Mouse (Mus musculus): Measurements from ENCODE around the gene Dhdds.
A peak's percentile ranks its signal among the peaks of the same experiment; 100 is the strongest.

Dhdds gene

DNA sequence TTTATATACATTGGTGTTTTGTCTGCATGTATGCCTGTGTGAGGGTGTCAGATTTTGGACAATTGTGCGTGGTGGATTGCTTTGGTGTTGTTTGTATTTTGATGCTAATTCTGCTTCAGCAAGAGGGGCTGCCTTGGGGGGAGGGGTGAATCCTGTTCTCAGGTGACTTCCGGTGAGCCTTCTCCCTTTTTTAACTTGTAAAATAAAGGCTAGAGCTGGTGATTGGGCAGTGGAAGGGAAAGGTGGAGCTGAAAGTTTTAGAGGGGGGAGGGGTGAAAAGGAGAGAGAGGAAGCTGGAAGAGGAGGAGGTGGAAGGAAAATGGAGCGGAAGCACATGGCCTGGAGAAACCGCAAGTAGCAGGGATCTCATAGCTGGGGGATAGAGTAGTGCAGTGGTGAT, 44.4 kb downstream of the Dhdds start:
- DNase-seq (ENCODE audit: low spot score in 2 of 2): no peak

DNA sequence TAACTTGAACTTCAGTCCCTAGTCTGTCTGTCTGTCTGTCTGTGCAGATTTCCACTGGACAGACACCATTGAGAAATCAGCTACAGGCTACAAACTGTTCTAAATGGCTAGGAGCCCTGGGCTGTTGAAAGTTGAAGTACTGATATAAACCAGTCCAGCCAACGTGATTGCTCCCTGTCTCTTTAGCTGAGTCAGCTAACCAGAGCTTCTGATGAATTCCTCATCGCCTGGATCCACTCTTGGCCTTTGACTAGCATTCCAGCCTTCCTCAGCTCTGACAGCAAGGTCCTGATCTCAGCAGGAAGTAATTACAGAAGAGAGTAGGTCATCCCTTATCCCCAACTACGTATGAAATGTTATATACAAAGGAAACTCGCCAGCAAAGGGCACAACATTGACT, 54.0 kb downstream of the Dhdds start:
- DNase-seq (ENCODE audit: low spot score in 2 of 2): no peak

DNA sequence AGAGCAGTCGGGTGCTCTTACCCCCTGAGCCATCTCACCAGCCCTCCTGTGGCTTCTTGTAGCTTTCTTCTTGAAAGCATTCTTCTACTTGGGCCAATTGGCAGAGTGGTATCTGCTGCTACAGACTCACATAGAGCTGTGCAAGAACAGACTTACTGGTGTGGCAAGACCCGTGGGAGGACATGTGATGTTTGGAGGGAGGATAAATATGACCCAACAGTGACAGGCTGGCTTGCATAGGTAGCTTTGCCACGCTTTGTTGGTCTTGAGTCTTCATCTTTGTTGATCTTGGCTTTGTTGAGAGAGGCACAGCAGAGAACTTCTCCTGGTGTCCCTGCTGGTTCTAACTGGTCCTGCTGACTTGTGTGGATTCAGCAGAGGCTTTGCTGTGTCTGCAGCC, 56.9 kb downstream of the Dhdds start:
- DNase-seq (ENCODE audit: low spot score in 2 of 2): no peak

DNA sequence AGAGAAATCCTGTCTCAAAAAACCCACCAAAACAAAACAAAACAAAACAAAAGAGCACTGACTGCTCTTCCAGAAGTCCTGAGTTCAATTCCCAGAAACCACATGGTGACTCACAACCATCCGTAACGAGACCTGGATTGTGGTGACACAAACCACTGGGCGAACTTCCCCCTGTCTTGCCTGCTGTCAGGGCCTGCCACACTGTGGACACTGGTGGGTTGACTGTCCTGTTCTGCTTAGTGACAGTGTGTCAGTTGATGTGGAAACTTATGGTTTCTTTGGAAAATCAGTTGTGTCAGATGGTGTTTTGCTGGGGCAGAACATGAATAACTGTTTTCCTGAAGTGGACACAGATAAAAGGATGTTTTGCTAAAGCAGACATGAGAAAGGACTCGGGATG, 58.0 kb downstream of the Dhdds start:
- DNase-seq (ENCODE audit: low spot score in 2 of 2): no peak

DNA sequence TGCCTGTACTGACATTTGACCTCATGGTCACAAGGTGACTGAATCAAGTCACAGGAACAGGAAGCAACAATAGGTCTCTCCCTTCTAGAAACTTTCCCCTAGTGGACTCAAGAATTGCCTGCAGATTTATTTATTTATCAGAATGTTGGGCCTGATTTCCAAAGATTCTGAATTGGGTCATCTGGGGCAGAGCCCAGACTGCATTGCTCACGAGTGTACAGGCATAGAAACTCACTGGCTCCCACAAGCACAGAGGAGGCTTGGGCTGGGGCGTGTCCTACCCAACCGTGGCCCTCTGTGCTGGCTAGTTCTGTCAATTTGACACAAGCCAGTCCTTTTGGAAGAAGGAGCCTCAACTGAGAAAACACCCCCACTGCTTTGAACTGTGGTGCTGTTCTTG, 59.1 kb downstream of the Dhdds start:
- no peak for DNase-seq (ENCODE audit: low spot score in 2 of 2)

DNA sequence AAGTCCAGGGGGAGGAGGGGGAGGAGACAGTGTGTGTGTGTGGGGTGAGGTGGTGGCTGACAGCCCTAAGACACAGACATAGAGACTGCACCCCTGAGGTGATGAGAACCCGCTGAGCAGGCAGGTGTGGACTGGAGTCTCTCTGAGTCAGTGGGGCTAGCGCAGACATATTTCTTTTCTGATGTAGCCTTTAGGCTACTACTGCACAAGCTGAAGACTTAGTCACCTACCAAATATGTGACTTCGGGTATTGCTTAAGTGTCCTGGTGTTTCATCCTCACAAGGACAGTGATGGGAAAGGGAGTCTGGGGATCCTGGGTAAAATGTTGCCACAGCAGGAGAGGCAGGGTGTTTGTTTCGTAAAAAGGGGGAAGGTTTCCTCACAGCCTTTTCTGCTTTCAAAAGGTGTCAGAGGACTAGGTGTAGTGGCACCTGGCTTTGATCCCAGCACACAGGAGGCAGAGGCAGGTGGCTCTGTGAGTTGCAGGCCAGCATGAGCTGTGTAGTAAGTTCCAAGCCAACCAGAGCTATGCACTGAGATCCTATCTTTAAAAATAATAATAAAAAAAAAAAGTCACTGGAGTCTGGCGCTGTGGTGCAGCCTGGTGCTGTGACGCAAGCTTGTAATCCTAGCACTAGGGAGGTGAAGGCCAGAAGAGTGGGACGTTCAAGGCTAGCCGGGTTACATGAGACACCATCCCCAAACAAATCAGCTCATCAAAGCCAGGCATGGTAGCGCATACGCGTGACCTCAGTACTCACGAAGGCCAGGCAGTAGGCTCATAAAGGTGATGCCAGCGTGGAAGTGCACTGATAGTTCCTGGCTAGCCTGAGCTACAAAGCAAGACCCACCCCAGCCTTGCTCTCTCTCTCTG, 60.1 kb downstream of the Dhdds start:
- no peak for DNase-seq (ENCODE audit: low spot score in 2 of 2)

DNA sequence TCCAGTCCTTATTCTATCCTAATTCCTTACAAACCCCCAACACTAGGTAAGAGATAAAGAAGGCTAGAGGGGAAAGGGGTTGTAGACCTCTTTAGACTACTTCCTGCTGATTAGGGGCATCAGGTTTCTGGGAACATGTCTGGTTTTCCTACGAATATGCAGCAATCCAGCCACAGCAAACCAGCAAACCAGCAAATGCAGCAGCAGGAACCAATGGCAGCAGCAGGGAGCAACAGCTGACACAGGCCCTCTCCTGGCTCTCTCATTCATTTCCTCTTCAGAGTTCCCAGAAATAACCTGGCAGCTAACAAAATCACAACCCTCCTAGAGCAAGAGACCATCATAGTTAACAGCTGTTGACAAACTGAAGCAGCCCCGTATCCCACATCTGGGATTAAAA, 62.6 kb downstream of the Dhdds start:
- no peak for DNase-seq (ENCODE audit: low spot score in 2 of 2)

DNA sequence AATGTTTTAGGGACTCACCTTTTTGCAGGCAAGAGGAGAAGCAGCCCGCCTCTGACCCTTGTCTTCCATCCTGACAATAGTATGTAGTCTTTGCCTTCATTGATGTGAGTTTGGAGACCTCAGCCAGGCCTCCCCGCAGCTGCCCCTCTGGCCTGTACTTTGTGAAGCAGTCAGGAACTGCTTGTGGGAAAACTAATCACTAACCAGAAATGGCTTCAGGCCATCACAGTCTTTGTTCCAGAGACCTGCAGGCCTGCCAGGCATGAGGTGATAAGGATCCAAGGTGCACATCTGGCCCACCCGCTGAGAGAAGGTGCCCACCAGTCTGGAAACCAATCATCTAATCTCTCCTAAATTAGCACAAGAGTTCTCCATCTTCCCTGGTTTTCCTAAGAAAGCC, 68.9 kb downstream of the Dhdds start:
- no peak for DNase-seq (ENCODE audit: low spot score in 2 of 2)

DNA sequence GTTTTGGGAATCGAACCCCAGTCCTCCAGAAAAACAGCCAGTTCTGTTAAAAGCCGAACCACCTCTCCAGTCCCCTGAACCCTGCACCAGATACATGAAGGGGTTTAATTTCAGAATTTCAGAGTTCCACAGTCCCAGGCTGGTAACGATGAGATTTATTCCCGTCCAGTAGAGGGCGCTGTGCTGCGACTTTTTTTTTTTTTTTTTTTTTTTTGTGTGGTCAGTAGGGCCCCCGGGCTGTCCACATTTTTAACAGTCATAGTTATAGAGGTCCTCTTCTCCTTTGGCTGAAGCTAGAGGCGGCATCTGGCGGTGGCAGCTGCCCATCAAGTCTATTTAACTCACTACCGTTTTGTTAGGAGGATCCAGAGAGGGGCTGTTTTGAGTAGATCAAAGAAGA, 69.4 kb downstream of the Dhdds start:
- DNase-seq (ENCODE audit: low spot score in 2 of 2): peak in 1 of 2 experiments; percentile 40

DNA sequence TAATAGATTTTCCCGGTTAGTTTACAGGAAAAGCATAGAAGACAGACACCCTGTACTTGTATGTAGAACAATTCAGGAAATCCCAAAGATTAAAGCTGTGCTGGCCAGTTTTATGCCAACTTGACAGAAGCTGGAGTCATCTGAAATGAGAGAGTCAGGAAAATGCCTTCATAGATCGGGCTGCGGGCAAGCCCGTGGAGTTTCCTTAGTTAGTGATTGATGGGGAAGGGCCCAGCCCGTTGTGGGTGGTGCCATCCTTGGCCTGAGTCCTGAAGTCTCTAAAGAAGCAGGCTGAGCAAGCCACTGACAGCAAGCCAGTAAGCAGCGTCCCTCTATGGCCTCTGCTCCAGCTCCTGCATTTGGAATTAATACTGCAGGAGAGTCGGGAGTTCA, 71.4 kb downstream of the Dhdds start:
- no peak for DNase-seq (ENCODE audit: low spot score in 2 of 2)

DNA sequence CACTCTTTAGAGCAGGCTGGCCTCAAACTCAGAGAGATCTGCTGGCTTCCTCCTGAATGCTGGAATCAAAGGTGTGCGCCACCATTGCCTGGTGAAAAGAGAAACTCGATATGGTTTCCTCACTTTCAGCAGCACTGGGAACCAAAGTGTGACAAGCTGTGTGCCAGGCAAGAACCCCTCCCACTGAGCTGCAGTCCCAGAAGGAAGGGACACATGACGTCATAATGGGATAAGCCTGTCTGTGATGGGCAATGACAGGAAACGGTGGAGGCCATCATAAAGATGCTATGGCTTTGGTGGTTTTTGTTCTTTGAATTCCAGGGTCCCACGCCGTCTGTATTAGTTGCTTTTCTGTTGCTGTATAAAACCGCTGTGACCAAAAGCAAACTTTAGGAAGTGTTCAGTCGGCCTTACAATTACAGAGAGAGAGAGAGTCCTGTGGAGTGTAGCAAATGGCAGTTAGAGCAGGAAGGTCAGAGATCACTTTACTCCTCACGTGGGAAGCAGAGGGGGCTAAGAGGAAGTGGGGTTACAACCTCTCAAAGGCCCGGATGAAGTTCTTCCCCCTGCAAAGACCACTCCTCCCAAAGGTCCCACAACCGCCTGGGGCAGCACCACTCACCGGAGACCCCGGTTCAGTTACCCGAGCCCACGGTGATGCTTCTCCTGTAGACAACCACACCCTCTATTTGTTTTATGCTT, 72.0 kb downstream of the Dhdds start:
- no peak for DNase-seq (ENCODE audit: low spot score in 2 of 2)

DNA sequence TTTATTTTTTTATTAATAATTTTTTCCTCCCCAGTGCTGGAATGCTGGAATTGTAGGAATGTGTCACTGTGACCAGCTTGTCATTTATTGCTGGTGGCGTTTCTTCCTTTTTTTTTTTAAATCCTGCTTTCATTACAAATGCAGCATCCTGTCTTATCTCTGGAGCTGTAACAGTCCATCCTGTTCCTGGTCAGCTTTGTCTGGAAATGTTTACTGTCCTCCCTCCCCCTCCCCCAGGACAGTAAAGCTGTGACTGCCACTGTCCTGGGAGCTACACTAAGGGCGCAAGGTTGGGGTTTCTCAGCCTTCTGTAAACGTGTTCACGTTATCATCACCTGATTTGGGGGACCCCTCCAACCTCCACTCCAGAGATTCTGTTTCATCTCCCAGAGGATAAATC, 75.5 kb downstream of the Dhdds start:
- no peak for DNase-seq (ENCODE audit: low spot score in 2 of 2)

DNA sequence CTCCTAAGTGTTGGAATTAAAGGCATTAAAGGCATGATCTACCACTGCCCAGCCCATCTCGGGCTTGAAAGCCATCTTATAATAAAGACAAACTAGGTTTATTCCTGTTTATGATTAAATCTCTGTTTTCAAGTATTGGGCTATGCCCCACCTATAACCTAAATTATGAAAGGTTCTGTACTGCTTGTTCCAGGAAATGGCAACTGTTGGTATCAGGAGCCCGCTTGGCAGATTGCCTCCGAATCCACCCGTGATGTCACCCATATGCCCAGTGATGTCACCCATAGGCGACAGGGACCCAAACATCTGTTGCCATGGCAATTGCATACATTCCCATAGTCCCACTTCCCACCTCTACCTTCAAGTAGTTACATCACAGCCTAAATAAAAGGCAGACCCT, 77.0 kb downstream of the Dhdds start:
- no peak for DNase-seq (ENCODE audit: low spot score in 2 of 2)
